Mouse (Mus musculus) monocyte, adult 2 months (primary cell): ENCODE results near the gene Calhm2.

Source experiments
- DNase-seq, 2 experiments: peaks; one replicate each; pipeline ENCODE4 v3.0.0; 2022; ENCODE audit warnings: low spot score in 2 of 2, low read depth in 1 of 2

The Calhm2 gene

GRCm38 (mm10) chr19:47088226-47088625 lies 49.9 kb downstream of the Calhm2 start:
- no peak for DNase-seq

DNA sequence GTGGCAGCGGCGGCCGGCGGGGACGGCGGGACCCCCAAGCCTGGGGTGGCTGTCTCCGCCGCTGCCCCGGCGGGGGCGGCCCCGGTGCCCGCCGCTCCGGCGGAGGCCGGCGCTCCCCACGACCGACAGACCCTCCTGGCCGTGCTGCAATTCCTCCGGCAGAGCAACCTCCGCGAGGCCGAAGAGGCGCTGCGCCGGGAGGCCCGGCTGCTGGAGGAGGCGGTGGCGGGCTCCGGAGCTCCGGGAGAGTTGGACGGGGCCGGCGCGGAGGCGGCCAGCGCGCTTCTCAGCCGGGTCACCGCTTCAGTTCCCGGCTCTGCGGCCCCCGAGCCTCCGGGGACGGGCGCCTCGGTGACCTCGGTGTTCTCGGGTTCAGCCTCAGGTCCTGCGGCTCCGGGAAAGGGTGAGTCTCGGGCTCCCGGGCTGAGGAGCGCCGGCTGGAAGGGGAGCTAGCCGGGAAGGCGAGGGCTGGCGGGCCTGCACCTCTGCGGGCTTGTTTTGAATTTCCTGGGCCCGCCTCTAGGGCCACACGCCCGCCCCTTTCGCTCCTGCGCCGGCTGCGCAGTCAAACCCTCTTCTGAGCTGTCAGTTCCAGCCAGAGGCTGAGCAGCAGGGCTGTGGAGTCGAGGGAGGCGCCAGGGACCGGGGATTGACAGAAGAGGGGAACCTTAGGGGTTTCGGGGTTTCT lies 70.0 kb downstream of the Calhm2 start:
- peak; percentile 66 for DNase-seq

DNA sequence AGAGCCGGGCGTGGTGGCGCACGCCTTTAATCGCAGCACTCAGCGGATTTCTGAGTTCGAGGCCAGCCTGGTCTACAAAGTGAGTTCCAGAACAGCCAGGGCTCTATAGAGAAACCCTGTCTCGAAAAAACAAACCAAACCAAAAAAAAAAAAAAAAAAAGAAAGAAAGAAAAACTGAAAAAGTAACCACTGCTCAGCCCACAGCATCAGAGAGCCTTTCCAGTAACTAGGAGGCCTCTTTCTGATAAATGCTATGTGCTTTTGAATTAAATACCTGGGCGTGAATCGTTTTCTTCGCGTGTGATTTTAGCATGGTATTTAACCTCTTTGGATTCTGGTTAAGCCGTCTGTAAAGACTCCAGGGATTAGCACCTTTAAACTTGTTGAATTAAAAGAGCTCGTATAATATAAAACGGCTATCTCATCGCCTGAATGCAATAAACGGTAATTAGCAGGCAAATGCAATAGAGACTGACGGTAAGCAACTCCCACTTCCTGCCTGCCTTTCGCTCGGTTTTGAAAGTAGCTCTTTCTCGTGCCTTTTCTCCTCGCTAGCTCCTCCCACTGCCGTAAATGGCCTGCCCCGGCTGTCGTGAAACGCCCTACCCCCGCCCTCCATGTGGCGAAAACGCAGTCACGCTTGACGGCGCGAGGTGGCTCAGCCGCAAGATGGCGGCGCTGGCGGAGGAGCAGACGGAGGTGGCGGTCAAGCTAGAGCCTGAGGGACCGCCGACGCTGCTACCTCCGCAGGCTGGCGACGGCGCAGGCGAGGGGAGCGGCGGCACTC lies 70.8 kb downstream of the Calhm2 start, which contains the start of gene Taf5:
Gene Taf5, plus strand, starts transcription at position 651 of the 787 bp plus-strand sequence.
- DNase-seq = peak; percentile 91 to 97

GRCm38 (mm10) chr19:47065860-47066259 lies 72.2 kb downstream of the Calhm2 start:
- DNase-seq = no peak

DNA sequence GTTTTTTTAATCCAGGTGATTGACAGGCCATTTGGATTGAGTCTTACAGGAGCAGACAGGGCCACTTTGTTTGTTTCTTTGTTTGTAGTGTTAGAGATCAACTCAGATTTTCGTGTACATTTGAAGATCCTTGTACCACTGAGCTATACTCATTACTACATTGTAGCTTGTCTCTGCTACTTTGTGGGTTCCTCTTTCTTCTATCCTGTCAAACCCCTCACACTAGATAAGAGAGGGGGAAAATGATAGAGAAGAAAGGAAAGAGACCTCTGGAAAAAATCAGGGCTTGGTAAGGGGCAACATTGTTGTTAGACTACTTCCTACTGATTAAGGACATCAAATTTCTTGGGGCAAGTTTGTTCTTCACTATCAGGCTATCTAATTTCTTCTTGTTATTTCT lies 80.4 kb downstream of the Calhm2 start:
- no peak for DNase-seq
